Mouse (Mus musculus) urinary bladder, postnatal 4 days (tissue): ENCODE data around the gene Rasl10b.
A peak's percentile ranks its signal among the peaks of the same experiment; 100 is the strongest.

ENCODE experiments used
- DNase-seq, 2 experiments: peaks; one replicate each; pipeline ENCODE4 v3.0.0; 2021 to 2022; ENCODE audit warnings: low spot score in 2 of 2

Gene Rasl10b

GRCm38 (mm10) chr11:83462711-83463244 is 53.8 kb downstream of the Rasl10b start, which contains the start of gene Mmp28:
Gene Mmp28, minus strand, starts transcription at chr11:83463071.
- peak in 1 of 2 experiments; percentile 49 for DNase-seq

GRCm38 (mm10) chr11:83465976-83466375 is 57.0 kb downstream of the Rasl10b start:
- peak in 1 of 2 experiments; percentile 17 for DNase-seq

GRCm38 (mm10) chr11:83467120-83467652 is 58.2 kb downstream of the Rasl10b start:
- DNase-seq = peak in 1 of 2 experiments; percentile 31

GRCm38 (mm10) chr11:83468765-83469164 is 59.8 kb downstream of the Rasl10b start:
- DNase-seq = peak in 1 of 2 experiments; percentile 4
